Mouse (Mus musculus) neural tube, embryonic 13.5 days (tissue): ENCODE data around the gene Grcc10. TPM values are rescaled to one million over a fixed set of nuclear protein-coding genes. Genes with fewer than 3 reads are reported as not detected.

Source experiments
- ATAC-seq: fragments of 200-750 bp; cut with Nextera tagmentation; 2 replicates; pipeline ENCODE4 v1.8.0; 2017; ENCODE audit warnings: low read depth, mild to moderate bottlenecking, moderate TSS enrichment, moderate library complexity
- H3K27ac ChIP-seq: fragments of 300-500 bp; sonication (generic); replicated peaks from 2 replicates; pipeline ENCODE4 v1.5.1; 2015; ENCODE audit warnings: moderate library complexity, mild to moderate bottlenecking, inconsistent platforms
- H3K27me3 ChIP-seq: fragments of 300-500 bp; sonication (generic); 2 replicates; pipeline ENCODE4 v1.6.1; 2015; ENCODE audit warnings: mild to moderate bottlenecking, inconsistent platforms
- H3K36me3 ChIP-seq: fragments of 300-500 bp; sonication (generic); 2 replicates; pipeline ENCODE4 v1.6.1; 2015; ENCODE audit warnings: mild to moderate bottlenecking, inconsistent platforms
- H3K4me1 ChIP-seq: fragments of 300-500 bp; sonication (generic); replicated peaks from 2 replicates; pipeline ENCODE4 v1.6.1; 2015; ENCODE audit warnings: inconsistent platforms
- H3K4me2 ChIP-seq: fragments of 300-500 bp; sonication (generic); 2 replicates; pipeline ENCODE4 v1.6.1; 2015; ENCODE audit warnings: inconsistent platforms, mild to moderate bottlenecking, moderate library complexity
- H3K4me3 ChIP-seq: fragments of 300-500 bp; sonication (generic); 2 replicates; pipeline ENCODE4 v1.5.1; 2015; ENCODE audit warnings: mild to moderate bottlenecking, inconsistent platforms
- H3K9ac ChIP-seq: fragments of 300-500 bp; sonication (generic); 2 replicates; pipeline ENCODE4 v1.6.1; 2015; ENCODE audit warnings: moderate library complexity, mild to moderate bottlenecking, inconsistent platforms
- H3K9me3 ChIP-seq: fragments of 300-500 bp; sonication (generic); 2 replicates; pipeline ENCODE4 v1.6.1; 2016; ENCODE audit warnings: inconsistent platforms
- WGBS: fragments of 180-500 bp; shearing (Covaris S2); methylation state at CpG from one replicate; pipeline ENCODE4 v1.1.7; 2015; 5-methylcytosine and 5-hydroxymethylcytosine counted together
- polyA plus RNA-seq: library from polyadenylated mRNA; unstranded; fragments of >200 nt; fragmentation: Nextera tagmentation; extraction: Ambion mirVana; gene quantifications from 2 replicates; pipeline ENCODE4 v1.2.1, GENCODE M21; 2015

Gene Grcc10
- polyA plus RNA-seq, 1 experiment from 2014 or later = 693 TPM

- Histone ChIP-seq H3K4me1 (peaks cover 50% of the 10 kb centered on the region), H3K27ac (peak overlapping the region; percentile 99)
Observed at GRCm38 (mm10) chr6:124741842-124742241, 668 bp upstream of the Grcc10 start.

GRCm38 (mm10) chr6:124740211-124740887, 825 bp downstream of the Grcc10 start:
- H3K27ac ChIP-seq = peak overlapping the region; percentile 99
- H3K27me3 ChIP-seq = no peaks in the 10 kb centered on the region
- H3K4me2 ChIP-seq = peak overlapping the region; percentile 79
- peak overlapping the region; percentile 75 for H3K4me3 ChIP-seq
- H3K36me3 ChIP-seq = peaks cover 28% of the 10 kb centered on the region
- WGBS = under 1% methylated on average over 29 of the region's 29 CpGs
- H3K9me3 ChIP-seq = no peaks in the 10 kb centered on the region
- H3K9ac ChIP-seq = peak overlapping the region; percentile 96
- peaks cover 38% of the 10 kb centered on the region for H3K4me1 ChIP-seq
- peak; percentile 28; the same call in 1 of the 2 replicates for ATAC-seq

More at GRCm38 (mm10) chr6:124741842-124742241, 668 bp upstream of the Grcc10 start:
- Histone ChIP-seq H3K27me3 (no peaks in the 10 kb centered on the region), H3K4me3 (peak overlapping the region; percentile 75), H3K36me3 (peaks cover 31% of the 10 kb centered on the region), H3K9ac (peak overlapping the region; percentile 96), H3K4me2 (peak overlapping the region; percentile 79), H3K9me3 (no peaks in the 10 kb centered on the region)
- WGBS = 72% methylated on average over 3 of the region's 3 CpGs
- ATAC-seq = no peak

GRCm38 (mm10) chr6:124739231-124739796, 1.9 kb downstream of the Grcc10 start:
- no peak for ATAC-seq
- Histone ChIP-seq H3K9ac (peak overlapping the region; percentile 96), H3K4me2 (peak overlapping the region; percentile 79), H3K4me1 (peaks cover 30% of the 10 kb centered on the region), H3K36me3 (peaks cover 19% of the 10 kb centered on the region), H3K4me3 (no peak overlapping the region), H3K27ac (peak overlapping the region; percentile 99), H3K27me3 (no peaks in the 10 kb centered on the region), H3K9me3 (no peaks in the 10 kb centered on the region)
- WGBS = 76% methylated on average over 10 of the region's 10 CpGs

DNA sequence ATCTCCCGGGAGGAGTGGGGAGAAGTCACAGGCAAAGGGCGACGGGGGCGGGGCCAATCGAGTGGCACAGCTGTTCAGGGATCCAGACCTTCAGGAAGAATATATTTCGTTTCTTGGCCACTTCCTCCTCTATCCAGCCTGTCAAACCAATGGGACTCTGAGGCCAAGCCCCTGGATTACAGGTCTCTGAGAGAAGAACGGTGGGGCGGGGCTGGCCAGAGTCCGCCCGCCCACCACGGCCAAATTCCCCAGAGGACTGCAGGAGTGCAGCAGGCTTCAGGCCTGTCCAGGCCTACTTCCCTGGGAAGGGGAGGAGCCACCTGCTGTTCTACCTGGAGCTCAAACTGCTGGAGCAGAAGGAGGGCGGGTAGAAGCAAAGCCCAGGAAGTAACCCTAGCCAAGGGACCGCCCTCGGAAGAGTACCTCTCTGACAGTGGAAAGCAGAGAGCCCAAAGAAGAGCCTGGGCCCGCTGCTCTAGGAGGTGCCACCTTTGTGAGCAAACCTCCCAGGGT, 2.6 kb downstream of the Grcc10 start, which contains the start of gene Ptpn6:
Gene Ptpn6, minus strand, starts transcription at position 204 of the 513 bp plus-strand sequence.
- no peak for ATAC-seq
- H3K4me3 ChIP-seq = no peak within 1 kb of the TSS
- H3K4me2 ChIP-seq = peak within 1 kb of the TSS; percentile 79
- peaks cover 30% of the 10 kb centered on the region for H3K4me1 ChIP-seq
- 24% methylated on average over 15 of the region's 15 CpGs for WGBS
- peaks cover 12% of the 10 kb centered on the region for H3K36me3 ChIP-seq
- H3K27ac ChIP-seq = peak within 1 kb of the TSS; percentile 99
- no peaks in the 10 kb centered on the region for H3K27me3 ChIP-seq
- no peaks in the 10 kb centered on the region for H3K9me3 ChIP-seq
- peak within 1 kb of the TSS; percentile 96 for H3K9ac ChIP-seq

GRCm38 (mm10) chr6:124737040-124737439, 4.1 kb downstream of the Grcc10 start:
- Histone ChIP-seq H3K9me3 (no peaks in the 10 kb centered on the region), H3K27ac (no peak overlapping the region), H3K27me3 (no peaks in the 10 kb centered on the region), H3K36me3 (no peaks in the 10 kb centered on the region), H3K4me2 (no peak overlapping the region), H3K4me3 (no peak overlapping the region), H3K4me1 (peaks cover 33% of the 10 kb centered on the region), H3K9ac (no peak overlapping the region)
- WGBS = 93% methylated on average over 11 of the region's 11 CpGs
- ATAC-seq = no peak

DNA sequence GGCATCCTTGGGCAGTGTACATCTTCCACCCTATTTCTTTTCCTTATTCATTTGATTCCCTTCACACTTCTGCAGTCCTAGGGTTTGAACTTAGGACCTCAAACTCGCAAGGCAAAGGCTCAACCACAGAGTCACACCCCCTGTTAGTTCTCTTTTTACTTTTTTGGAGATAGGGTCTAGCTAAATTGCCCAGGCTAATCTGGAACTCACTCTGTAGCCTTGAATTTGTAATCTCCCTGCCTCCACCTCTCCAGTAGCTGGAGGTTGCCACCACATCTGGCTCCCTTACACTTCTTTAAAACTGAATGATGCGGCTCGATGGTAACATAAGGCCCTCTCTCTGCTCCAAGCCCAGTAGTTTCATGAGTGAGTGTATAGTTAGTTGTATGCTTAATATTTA, 6.8 kb downstream of the Grcc10 start:
- WGBS = 93% methylated on average over 3 of the region's 3 CpGs
- Histone ChIP-seq H3K4me2 (no peak overlapping the region), H3K4me1 (peaks cover 17% of the 10 kb centered on the region), H3K27me3 (no peaks in the 10 kb centered on the region), H3K9me3 (no peaks in the 10 kb centered on the region), H3K27ac (no peak overlapping the region), H3K9ac (no peak overlapping the region), H3K4me3 (no peak overlapping the region), H3K36me3 (no peaks in the 10 kb centered on the region)
- no peak for ATAC-seq

DNA sequence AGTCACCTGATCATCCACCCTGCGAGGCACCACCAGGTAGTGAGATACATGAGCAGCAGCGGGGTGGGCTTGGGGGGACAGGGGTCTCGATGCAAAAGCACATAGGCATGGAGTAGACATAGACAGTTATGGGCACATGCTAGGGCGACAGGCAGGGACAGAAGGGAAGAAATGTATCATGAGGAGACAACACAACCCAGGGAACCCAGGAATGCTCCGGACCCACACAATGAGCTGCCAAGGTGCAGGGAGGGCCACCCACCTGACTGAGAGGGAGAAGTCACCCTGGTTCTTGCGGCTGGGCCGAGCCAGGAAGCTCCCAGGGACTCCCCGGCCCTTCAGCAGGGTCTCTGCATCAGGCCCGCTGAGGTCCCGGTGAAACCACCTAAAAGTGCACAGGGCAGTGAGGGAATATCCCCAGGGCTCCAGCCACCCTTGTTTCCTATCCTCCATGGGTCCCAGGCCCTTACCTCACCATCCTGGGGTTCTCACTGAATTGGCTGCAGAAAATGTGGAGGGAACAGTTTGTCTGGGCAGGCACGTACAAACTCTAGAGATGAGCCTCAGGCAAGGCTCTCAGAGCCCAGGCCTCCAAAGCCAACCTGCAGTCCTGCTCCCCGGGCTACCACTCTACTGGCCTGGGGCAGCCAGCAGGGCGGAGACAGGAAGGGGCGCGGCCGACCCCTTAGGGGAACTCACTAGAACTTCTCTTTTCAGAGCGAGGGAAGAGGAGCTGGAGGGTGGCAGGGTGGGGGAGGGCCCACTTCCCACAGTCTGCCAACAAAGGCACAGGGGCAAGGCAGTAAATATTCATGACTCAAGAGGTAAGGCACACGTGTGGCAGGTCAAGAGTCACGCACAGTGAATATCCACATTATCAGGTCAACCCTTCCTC, 8.5 kb downstream of the Grcc10 start:
- no peak for ATAC-seq
- Histone ChIP-seq H3K27me3 (no peaks in the 10 kb centered on the region), H3K9ac (no peak overlapping the region), H3K27ac (no peak overlapping the region), H3K4me2 (no peak overlapping the region), H3K4me1 (peaks cover 4% of the 10 kb centered on the region; the same call in 1 of the 2 replicates), H3K4me3 (no peak overlapping the region), H3K36me3 (no peaks in the 10 kb centered on the region), H3K9me3 (no peaks in the 10 kb centered on the region)
- 46% methylated on average over 19 of the region's 19 CpGs for WGBS

DNA sequence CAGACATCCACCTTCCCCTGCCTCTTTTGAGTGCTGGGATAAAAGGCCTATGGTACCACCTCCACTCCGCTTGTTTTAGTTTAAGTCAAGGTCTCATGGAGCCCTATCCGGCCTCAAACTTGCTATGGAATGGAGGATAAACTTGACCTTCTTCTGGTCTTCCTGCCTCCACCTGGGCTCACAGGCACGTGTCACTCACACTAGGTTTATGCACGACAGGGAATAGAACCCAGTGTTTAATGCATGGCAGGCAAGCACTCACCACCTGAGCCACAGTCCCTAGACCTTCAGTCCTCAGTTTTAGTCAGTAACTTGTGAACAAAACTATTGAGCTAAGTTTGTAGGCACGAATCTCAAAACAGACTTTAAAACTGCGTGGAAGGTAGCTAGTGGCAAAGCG, 10.1 kb downstream of the Grcc10 start:
- Histone ChIP-seq H3K4me2 (no peak overlapping the region), H3K9me3 (no peaks in the 10 kb centered on the region), H3K27ac (no peak overlapping the region), H3K27me3 (no peaks in the 10 kb centered on the region), H3K4me1 (peaks cover 4% of the 10 kb centered on the region; the same call in 1 of the 2 replicates), H3K4me3 (no peak overlapping the region), H3K36me3 (no peaks in the 10 kb centered on the region), H3K9ac (no peak overlapping the region)
- 89% methylated on average over 7 of the region's 7 CpGs for WGBS
- no peak for ATAC-seq

DNA sequence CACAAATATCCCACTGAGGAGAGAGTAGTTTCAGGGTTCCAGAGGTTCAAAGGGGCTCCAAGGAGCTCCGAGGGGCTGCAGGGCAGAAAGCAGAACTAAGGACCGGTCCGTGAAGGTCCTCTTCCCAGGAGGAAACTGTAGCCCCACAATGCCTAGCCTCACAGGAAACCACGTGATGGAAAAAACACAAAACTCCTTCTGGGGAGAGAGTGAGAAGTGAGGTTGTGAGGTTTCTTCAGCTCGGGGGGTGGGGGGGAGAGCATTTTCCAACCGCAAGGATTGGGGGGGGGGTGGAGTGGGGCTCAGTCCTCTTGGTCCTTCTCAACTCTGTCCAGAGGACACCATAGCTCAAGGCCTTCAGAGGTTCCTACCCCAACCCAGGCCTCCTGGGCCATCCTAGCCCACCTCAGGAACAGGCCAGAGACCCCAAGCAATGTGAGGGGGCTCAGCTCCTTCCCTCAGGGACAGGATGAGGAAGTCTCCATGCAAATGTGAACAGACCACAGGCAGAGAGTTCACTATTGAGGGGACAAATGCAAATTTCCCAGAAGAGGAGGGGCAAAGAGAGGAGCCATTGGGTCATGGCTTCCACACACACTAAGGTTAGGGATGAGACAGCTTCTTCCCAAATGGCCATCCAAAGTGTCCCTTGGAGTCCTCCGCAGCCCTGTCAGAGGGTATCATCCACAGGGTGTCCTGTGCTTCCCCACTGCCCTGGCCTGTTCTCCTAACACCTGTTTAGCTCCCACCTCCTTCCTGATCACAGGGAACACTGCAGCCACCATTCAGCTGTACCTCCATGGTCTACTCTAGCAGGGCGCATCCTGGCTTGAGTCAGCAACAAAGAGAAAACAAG, 11.1 kb downstream of the Grcc10 start:
- H3K4me2 ChIP-seq = no peak overlapping the region
- no peak overlapping the region for H3K9ac ChIP-seq
- 91% methylated on average over 8 of the region's 8 CpGs for WGBS
- no peak overlapping the region for H3K27ac ChIP-seq
- H3K36me3 ChIP-seq = no peaks in the 10 kb centered on the region
- no peak overlapping the region for H3K4me3 ChIP-seq
- H3K9me3 ChIP-seq = no peaks in the 10 kb centered on the region
- H3K27me3 ChIP-seq = no peaks in the 10 kb centered on the region
- peaks cover 4% of the 10 kb centered on the region; the same call in 1 of the 2 replicates for H3K4me1 ChIP-seq
- ATAC-seq = no peak

GRCm38 (mm10) chr6:124728621-124729020, 12.6 kb downstream of the Grcc10 start:
- no peak for ATAC-seq
- WGBS = 89% methylated on average over 10 of the region's 10 CpGs
- no peak overlapping the region for H3K4me3 ChIP-seq

GRCm38 (mm10) chr6:124724472-124724871, 16.7 kb downstream of the Grcc10 start:
- no peaks in the 10 kb centered on the region for H3K9me3 ChIP-seq
- H3K36me3 ChIP-seq = no peaks in the 10 kb centered on the region
- no peak overlapping the region for H3K4me3 ChIP-seq
- ATAC-seq = no peak
- WGBS = 87% methylated on average over 10 of the region's 10 CpGs
- H3K4me1 ChIP-seq = no peaks in the 10 kb centered on the region
- no peak overlapping the region for H3K9ac ChIP-seq
- no peak overlapping the region for H3K27ac ChIP-seq
- no peak overlapping the region for H3K4me2 ChIP-seq
- no peaks in the 10 kb centered on the region for H3K27me3 ChIP-seq

More at GRCm38 (mm10) chr6:124728621-124729020, 12.6 kb downstream of the Grcc10 start:
- no peak overlapping the region for H3K9ac ChIP-seq
- H3K9me3 ChIP-seq = no peaks in the 10 kb centered on the region
- H3K27ac ChIP-seq = no peak overlapping the region
- H3K4me2 ChIP-seq = no peak overlapping the region
- H3K36me3 ChIP-seq = no peaks in the 10 kb centered on the region
- H3K4me1 ChIP-seq = peaks cover 4% of the 10 kb centered on the region; the same call in 1 of the 2 replicates
- no peaks in the 10 kb centered on the region for H3K27me3 ChIP-seq
